Mouse (Mus musculus) hindbrain, embryonic 13.5 days (tissue): Measurements from ENCODE around the gene Izumo1r. TPM values are rescaled to one million over a fixed set of nuclear protein-coding genes. Genes with fewer than 3 reads are reported as not detected.
A peak's percentile ranks its signal among the peaks of the same experiment; 100 is the strongest.
"Not testable (repeated sequence)": the region's sequence is repeated elsewhere in the genome, so short reads cannot be mapped to it uniquely, and the experiment has no call there.

Experiments used
- ATAC-seq: fragments of 200-750 bp; cut with Nextera tagmentation; 2 replicates; pipeline ENCODE4 v1.8.0; 2017; ENCODE audit warnings: moderate TSS enrichment; ENCODE audit not compliant: low FRiP score
- H3K27ac ChIP-seq: fragments of 300-500 bp; sonication (generic); 2 replicates; pipeline ENCODE4 v1.5.1; 2015; ENCODE audit warnings: inconsistent platforms, mild to moderate bottlenecking, moderate library complexity
- H3K27me3 ChIP-seq: fragments of 300-500 bp; sonication (generic); 2 replicates; pipeline ENCODE4 v1.6.1; 2015; ENCODE audit warnings: mild to moderate bottlenecking, inconsistent platforms
- H3K36me3 ChIP-seq: fragments of 300-500 bp; sonication (generic); 2 replicates; pipeline ENCODE4 v1.6.1; 2015; ENCODE audit warnings: mild to moderate bottlenecking, inconsistent platforms
- H3K4me1 ChIP-seq: fragments of 300-500 bp; sonication (generic); replicated peaks from 2 replicates; pipeline ENCODE4 v1.6.1; 2015; ENCODE audit warnings: inconsistent platforms
- H3K4me2 ChIP-seq: fragments of 300-500 bp; sonication (generic); 2 replicates; pipeline ENCODE4 v1.6.1; 2015; ENCODE audit warnings: inconsistent platforms, mild to moderate bottlenecking, moderate library complexity
- H3K4me3 ChIP-seq: fragments of 300-500 bp; sonication (generic); 2 replicates; pipeline ENCODE4 v1.5.1; 2015; ENCODE audit warnings: mild to moderate bottlenecking, inconsistent platforms
- H3K9ac ChIP-seq: fragments of 300-500 bp; sonication (generic); 2 replicates; pipeline ENCODE4 v1.6.1; 2015; ENCODE audit warnings: mild to moderate bottlenecking, inconsistent platforms
- H3K9me3 ChIP-seq: fragments of 300-500 bp; sonication (generic); 2 replicates; pipeline ENCODE4 v1.6.1; 2016; ENCODE audit warnings: inconsistent platforms
- WGBS: fragments of 180-500 bp; shearing (Covaris S2); methylation state at CpG from one replicate; pipeline ENCODE4 v1.1.7; 2015; 5-methylcytosine and 5-hydroxymethylcytosine counted together
- polyA plus RNA-seq: library from polyadenylated mRNA; unstranded; fragments of >200 nt; fragmentation: Nextera tagmentation; extraction: Ambion mirVana; gene quantifications from 2 replicates; pipeline ENCODE4 v1.2.1, GENCODE M21; 2015

Izumo1r gene
- polyA plus RNA-seq, 1 experiment from 2014 or later = not detected

GRCm38 (mm10) chr9:14901757-14902156 lies 2.0 kb downstream of the Izumo1r start:
- H3K27me3 ChIP-seq = peaks cover 10% of the 10 kb centered on the region
- no peak overlapping the region for H3K4me3 ChIP-seq
- ATAC-seq = peak; percentile 30; the same call in 1 of the 2 replicates
- H3K9me3 ChIP-seq = no peaks in the 10 kb centered on the region
- H3K4me2 ChIP-seq = no peak overlapping the region
- H3K36me3 ChIP-seq = no peaks in the 10 kb centered on the region
- WGBS = 67% methylated on average over 7 of the region's 7 CpGs
- no peak overlapping the region for H3K9ac ChIP-seq
- no peak overlapping the region for H3K27ac ChIP-seq
- peaks cover 15% of the 10 kb centered on the region for H3K4me1 ChIP-seq

GRCm38 (mm10) chr9:14897102-14897501 lies 6.6 kb downstream of the Izumo1r start:
- no peak for ATAC-seq
- Histone ChIP-seq H3K4me1 (peaks cover 8% of the 10 kb centered on the region; the same call in 1 of the 2 replicates), H3K4me3 (no peak overlapping the region), H3K27me3 (no peaks in the 10 kb centered on the region), H3K27ac (no peak overlapping the region), H3K9me3 (no peaks in the 10 kb centered on the region), H3K9ac (no peak overlapping the region), H3K36me3 (no peaks in the 10 kb centered on the region), H3K4me2 (no peak overlapping the region)
- 88% methylated on average over 3 of the region's 3 CpGs for WGBS

GRCm38 (mm10) chr9:14895237-14895835 lies 8.4 kb downstream of the Izumo1r start:
- H3K4me1 ChIP-seq = peaks cover 18% of the 10 kb centered on the region
- no peak overlapping the region for H3K9ac ChIP-seq
- H3K27ac ChIP-seq = peak overlapping the region; percentile 23; the same call in 1 of the 2 replicates
- no peaks in the 10 kb centered on the region for H3K9me3 ChIP-seq
- no peak overlapping the region for H3K4me2 ChIP-seq
- ATAC-seq = no peak
- H3K27me3 ChIP-seq = no peaks in the 10 kb centered on the region
- no peak overlapping the region for H3K4me3 ChIP-seq
- H3K36me3 ChIP-seq = no peaks in the 10 kb centered on the region
- 69% methylated on average over 7 of the region's 7 CpGs for WGBS

- Histone ChIP-seq H3K9ac (no peak overlapping the region), H3K27me3 (no peaks in the 10 kb centered on the region), H3K9me3 (no peaks in the 10 kb centered on the region), H3K36me3 (no peaks in the 10 kb centered on the region), H3K4me3 (no peak overlapping the region), H3K4me1 (peaks cover 20% of the 10 kb centered on the region), H3K4me2 (no peak overlapping the region), H3K27ac (no peak overlapping the region)
- ATAC-seq = no peak
- WGBS = 84% methylated on average over 3 of the region's 3 CpGs
Observed at GRCm38 (mm10) chr9:14894628-14895027, 9.1 kb downstream of the Izumo1r start.

GRCm38 (mm10) chr9:14893388-14893787 lies 10.4 kb downstream of the Izumo1r start:
- H3K9me3 ChIP-seq = no peaks in the 10 kb centered on the region
- H3K4me3 ChIP-seq = no peak overlapping the region
- H3K4me2 ChIP-seq = no peak overlapping the region
- 90% methylated on average over 9 of the region's 9 CpGs for WGBS
- H3K27ac ChIP-seq = no peak overlapping the region
- H3K4me1 ChIP-seq = peaks cover 29% of the 10 kb centered on the region
- ATAC-seq = no peak
- no peak overlapping the region for H3K9ac ChIP-seq
- H3K36me3 ChIP-seq = no peaks in the 10 kb centered on the region
- no peaks in the 10 kb centered on the region for H3K27me3 ChIP-seq

GRCm38 (mm10) chr9:14891891-14892290 lies 11.9 kb downstream of the Izumo1r start:
- 77% methylated on average over 5 of the region's 5 CpGs for WGBS
- no peak overlapping the region for H3K4me2 ChIP-seq
- H3K27me3 ChIP-seq = no peaks in the 10 kb centered on the region
- H3K9ac ChIP-seq = no peak overlapping the region
- no peaks in the 10 kb centered on the region for H3K36me3 ChIP-seq
- H3K27ac ChIP-seq = no peak overlapping the region
- no peak overlapping the region for H3K4me3 ChIP-seq
- H3K9me3 ChIP-seq = no peaks in the 10 kb centered on the region
- peaks cover 28% of the 10 kb centered on the region for H3K4me1 ChIP-seq
- ATAC-seq = no peak

GRCm38 (mm10) chr9:14890699-14891098 lies 13.1 kb downstream of the Izumo1r start:
- Histone ChIP-seq H3K4me2 (no peak overlapping the region), H3K27ac (no peak overlapping the region), H3K36me3 (no peaks in the 10 kb centered on the region), H3K4me1 (peaks cover 26% of the 10 kb centered on the region), H3K4me3 (no peak overlapping the region), H3K27me3 (no peaks in the 10 kb centered on the region), H3K9me3 (no peaks in the 10 kb centered on the region), H3K9ac (no peak overlapping the region)
- WGBS = 40% methylated on average over 3 of the region's 3 CpGs
- no peak for ATAC-seq

GRCm38 (mm10) chr9:14888671-14889070 lies 15.1 kb downstream of the Izumo1r start:
- H3K27me3 ChIP-seq = no peaks in the 10 kb centered on the region
- no peaks in the 10 kb centered on the region for H3K36me3 ChIP-seq
- H3K27ac ChIP-seq = no peak overlapping the region
- WGBS = 67% methylated on average over 6 of the region's 6 CpGs
- H3K9me3 ChIP-seq = no peaks in the 10 kb centered on the region
- ATAC-seq = no peak
- no peak overlapping the region for H3K4me3 ChIP-seq
- no peak overlapping the region for H3K9ac ChIP-seq
- no peak overlapping the region for H3K4me2 ChIP-seq
- H3K4me1 ChIP-seq = peaks cover 22% of the 10 kb centered on the region

- no peak for ATAC-seq
- H3K36me3 ChIP-seq = no peaks in the 10 kb centered on the region
Observed at GRCm38 (mm10) chr9:14887787-14888382, 15.9 kb downstream of the Izumo1r start.

GRCm38 (mm10) chr9:14885954-14886353 lies 17.8 kb downstream of the Izumo1r start:
- H3K4me2 ChIP-seq = no peak overlapping the region
- no peaks in the 10 kb centered on the region for H3K27me3 ChIP-seq
- no peaks in the 10 kb centered on the region for H3K9me3 ChIP-seq
- no peak overlapping the region for H3K9ac ChIP-seq
- H3K4me1 ChIP-seq = peaks cover 18% of the 10 kb centered on the region
- H3K27ac ChIP-seq = no peak overlapping the region
- no peak overlapping the region for H3K4me3 ChIP-seq
- no peaks in the 10 kb centered on the region for H3K36me3 ChIP-seq
- WGBS = 93% methylated on average over 1 of the region's 1 CpGs
- ATAC-seq = no peak

More at GRCm38 (mm10) chr9:14887787-14888382, 15.9 kb downstream of the Izumo1r start:
- Histone ChIP-seq H3K4me2 (no peak overlapping the region), H3K27ac (no peak overlapping the region), H3K27me3 (no peaks in the 10 kb centered on the region), H3K9me3 (no peaks in the 10 kb centered on the region), H3K9ac (no peak overlapping the region), H3K4me1 (peaks cover 22% of the 10 kb centered on the region), H3K4me3 (no peak overlapping the region)
- WGBS = 84% methylated on average over 6 of the region's 6 CpGs

- no peak overlapping the region for H3K27ac ChIP-seq
- no peak overlapping the region for H3K4me2 ChIP-seq
- no peak overlapping the region for H3K9ac ChIP-seq
- peaks cover 10% of the 10 kb centered on the region; the same call in 1 of the 2 replicates for H3K4me1 ChIP-seq
- H3K9me3 ChIP-seq = no peaks in the 10 kb centered on the region
- H3K4me3 ChIP-seq = no peak overlapping the region
- no peaks in the 10 kb centered on the region for H3K36me3 ChIP-seq
- no peaks in the 10 kb centered on the region for H3K27me3 ChIP-seq
- no peak for ATAC-seq
Observed at GRCm38 (mm10) chr9:14885151-14885550, 18.6 kb downstream of the Izumo1r start.

- H3K4me2 ChIP-seq = no peak overlapping the region
- ATAC-seq = no peak
- no peak overlapping the region for H3K9ac ChIP-seq
- H3K27me3 ChIP-seq = no peaks in the 10 kb centered on the region
- no peak overlapping the region for H3K27ac ChIP-seq
- H3K9me3 ChIP-seq = no peaks in the 10 kb centered on the region
- H3K36me3 ChIP-seq = no peaks in the 10 kb centered on the region
- 0 out of 2 replicates have a peak, but pooled peaks cover 10% of the 10 kb centered on the region for H3K4me1 ChIP-seq
- WGBS = 74% methylated on average over 4 of the region's 4 CpGs
- H3K4me3 ChIP-seq = no peak overlapping the region
Observed at GRCm38 (mm10) chr9:14884641-14885040, 19.1 kb downstream of the Izumo1r start.

GRCm38 (mm10) chr9:14876566-14876965 lies 27.2 kb downstream of the Izumo1r start:
- ATAC-seq, H3K9ac ChIP-seq, H3K4me3 ChIP-seq, H3K27ac ChIP-seq, H3K27me3 ChIP-seq, H3K36me3 ChIP-seq, H3K4me2 ChIP-seq, H3K9me3 ChIP-seq: not testable (repeated sequence)
- WGBS = 39% methylated on average over 8 of the region's 8 CpGs
- H3K4me1 ChIP-seq = peaks cover 13% of the 10 kb centered on the region
